Mouse (Mus musculus): ENCODE measurements around the gene Gm3776. TPM values are rescaled to one million over a fixed set of nuclear protein-coding genes. Genes with fewer than 3 reads are reported as not detected.

The Gm3776 gene
- total RNA-seq (2023), result not detected

GRCm38 (mm10) chr9:78256914-78257313 lies at the start of gene Gm3776:
Gene Gm3776, plus strand, starts transcription at chr9:78257129.

GRCm38 (mm10) chr9:78230461-78230860 lies 26.5 kb upstream of the Gm3776 start, which contains the start of gene Gsta1:
Gene Gsta1, plus strand, starts transcription at chr9:78230656.

DNA sequence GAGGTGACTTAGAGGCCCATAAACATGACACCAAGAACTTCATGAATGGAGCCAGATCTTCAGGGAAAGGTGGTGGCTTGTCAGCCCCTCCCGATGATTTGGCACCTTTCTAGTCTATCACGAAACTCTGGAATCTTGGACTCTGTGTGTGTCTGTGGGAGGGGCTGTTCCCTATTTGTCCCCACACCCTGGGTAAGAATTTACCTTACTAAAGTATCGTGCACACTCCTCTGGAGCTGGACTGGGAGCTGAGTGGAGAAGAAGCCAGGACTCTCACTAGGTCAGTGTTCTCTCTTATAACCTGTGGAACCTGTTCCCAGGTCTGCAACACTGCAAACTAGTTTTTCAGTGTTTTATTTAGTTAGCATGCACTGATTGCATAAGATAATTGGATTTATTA lies 32.8 kb downstream of the Gm3776 start, which contains the start of gene Gm10639:
Gene Gm10639, plus strand, starts transcription at position 201 of the 400 bp plus-strand sequence.

GRCm38 (mm10) chr9:78314696-78315095 lies 57.8 kb downstream of the Gm3776 start, which contains the start of gene Omt2a:
Gene Omt2a, minus strand, starts transcription at chr9:78314796.

Other genes with a start within 250 kb of the Gm3776 start
- gene Gcm1, start 205.2 kb upstream of the Gm3776 start, total RNA-seq (2023), result not detected
- gene Fbxo9, start 148.1 kb upstream of the Gm3776 start, total RNA-seq (2023), result 10 to 100 TPM; 35.6 to 37.8 TPM
- gene Ick, start 147.9 kb upstream of the Gm3776 start, total RNA-seq (2023), result 1 to 10 TPM; 3.3 to 3.6 TPM
- gene Gsta4, start 74.4 kb upstream of the Gm3776 start, total RNA-seq (2023), result 1 to 10 TPM; 1.7 to 2.2 TPM
- gene Gsta1, start 26.5 kb upstream of the Gm3776 start, total RNA-seq (2023), result not detected
- gene Gm10639, start 32.8 kb downstream of the Gm3776 start, total RNA-seq (2023), result not detected
- gene Omt2a, start 57.7 kb downstream of the Gm3776 start, total RNA-seq (2023), result not detected
- not detected for gene Omt2b, start 70.5 kb downstream of the Gm3776 start, total RNA-seq (2023)
- gene Gsta2, start 98.7 kb downstream of the Gm3776 start, total RNA-seq (2023), result not detected
- not detected for gene Dppa5a, start 111.0 kb downstream of the Gm3776 start, total RNA-seq (2023)
- not detected for gene Ooep, start 121.6 kb downstream of the Gm3776 start, total RNA-seq (2023)
- not detected for gene Ddx43, start 138.6 kb downstream of the Gm3776 start, total RNA-seq (2023)
- 1 to 10 TPM; 7.9 to 9.1 TPM for gene Cgas, start 186.1 kb downstream of the Gm3776 start, total RNA-seq (2023)
- gene Mto1, start 191.1 kb downstream of the Gm3776 start, total RNA-seq (2023), result 10 to 100 TPM; 13.8 to 17.5 TPM
- gene Gm17324, start 191.7 kb downstream of the Gm3776 start, total RNA-seq (2023), result not detected
- 1,000 to 10,000 TPM; 3,507 to 3,694 TPM for gene Eef1a1, start 232.0 kb downstream of the Gm3776 start, total RNA-seq (2023)

All from neutrophil, adult 83 days (primary cell).